Mouse (Mus musculus) cerebellum, postnatal 36 days (tissue): ENCODE measurements around the gene Atraid.

Source experiments
- DNase-seq, 2 experiments: peaks; one replicate each; pipeline ENCODE4 v3.0.0; 2021 to 2022; ENCODE audit warnings: mixed read lengths in 2 of 2

Atraid gene

DNA sequence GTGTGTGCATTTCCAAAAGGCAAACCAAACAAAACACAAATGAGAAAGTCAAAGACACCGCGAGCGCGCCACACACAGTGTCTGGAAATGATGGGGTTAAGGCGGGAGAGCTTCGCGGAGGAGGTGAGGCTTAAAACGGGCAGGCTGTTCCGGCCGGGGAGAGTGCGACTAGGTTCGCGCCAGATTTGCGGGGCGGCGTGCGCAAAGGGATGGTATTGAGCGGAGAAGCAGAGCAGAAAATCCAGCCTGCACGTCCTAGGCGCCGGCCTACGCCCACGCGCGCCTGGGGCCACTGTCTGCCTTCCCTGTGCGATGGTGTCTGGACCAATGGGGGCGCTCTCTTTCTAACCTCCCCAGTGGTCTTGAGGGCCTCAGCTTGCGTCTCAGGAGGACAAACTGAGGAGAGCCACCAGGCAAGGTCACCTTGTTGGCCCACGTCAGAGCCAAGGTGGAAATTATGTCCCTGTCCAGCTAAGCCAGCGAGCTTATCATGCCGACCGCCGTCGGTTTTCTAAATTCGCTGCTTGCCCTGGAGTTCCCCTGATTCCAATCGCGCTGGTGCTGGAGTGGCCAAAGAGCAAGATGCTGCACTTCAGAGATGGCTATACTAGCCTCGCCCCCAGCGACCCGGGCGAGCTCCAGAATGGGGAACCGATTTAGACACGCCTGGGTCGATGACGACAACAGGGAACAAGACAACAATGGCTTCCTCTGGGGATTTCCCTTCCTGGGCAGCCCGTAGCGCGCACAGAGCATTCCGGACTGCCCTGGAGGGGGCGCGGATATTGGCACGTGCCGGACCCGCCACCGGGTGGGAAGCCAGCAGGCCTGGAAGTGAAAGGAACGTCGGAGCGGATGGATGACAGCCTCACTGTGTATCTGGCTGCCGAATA, 46.9 kb downstream of the Atraid start:
- DNase-seq, result no peak

DNA sequence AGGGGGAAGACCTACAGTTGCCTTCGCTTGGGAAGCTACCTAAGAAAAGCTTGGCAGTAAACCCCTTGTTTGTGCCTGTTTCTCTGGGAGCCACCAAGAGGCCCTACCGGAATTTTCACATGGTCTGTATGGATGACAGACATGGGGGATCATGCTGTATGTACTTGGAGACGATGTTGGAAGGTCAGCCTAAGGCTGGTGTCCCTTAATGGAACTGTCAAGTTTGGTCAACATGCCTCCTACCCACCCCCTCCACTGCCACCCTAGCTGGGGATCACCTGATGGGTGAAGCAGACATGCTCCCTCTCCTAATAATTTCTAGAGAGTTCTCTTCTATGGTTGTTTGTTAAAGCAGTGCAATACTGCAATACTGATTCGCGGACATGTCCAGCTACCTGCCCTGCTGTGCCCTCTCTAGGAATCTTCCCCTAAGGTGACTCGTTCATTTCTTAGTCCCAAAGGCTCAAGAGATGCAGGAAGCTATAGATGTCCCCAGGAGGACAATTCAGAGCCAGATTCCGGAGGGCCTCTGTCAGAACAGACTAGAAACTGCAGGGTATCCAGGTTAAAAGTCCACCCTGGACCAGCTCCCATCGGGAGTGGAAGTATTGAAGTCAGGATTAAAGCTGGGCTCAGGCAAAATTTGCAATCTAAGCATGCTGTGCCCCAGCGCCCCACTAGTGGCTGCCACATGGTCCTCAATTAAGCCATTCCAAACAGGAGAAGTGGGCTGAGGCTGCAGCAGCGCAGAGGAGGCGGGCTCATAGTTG, 47.8 kb downstream of the Atraid start:
- DNase-seq, result no peak
